Mouse (Mus musculus) neutrophil, adult 65 days (primary cell): ENCODE data around the gene AU021092. TPM values are rescaled to one million over a fixed set of nuclear protein-coding genes. Genes with fewer than 3 reads are reported as not detected.

Experiments used
- total RNA-seq: library from RNA; stranded (reverse); gene quantifications from 2 replicates; pipeline ENCODE4 v1.2.4, GENCODE M21; 2023

AU021092 gene
- total RNA-seq, result not detected in 2 replicates

GRCm38 (mm10) chr16:5222140-5222539, at the start of gene AU021092:
Gene AU021092 (minus strand): TSS chr16:5222299.

DNA sequence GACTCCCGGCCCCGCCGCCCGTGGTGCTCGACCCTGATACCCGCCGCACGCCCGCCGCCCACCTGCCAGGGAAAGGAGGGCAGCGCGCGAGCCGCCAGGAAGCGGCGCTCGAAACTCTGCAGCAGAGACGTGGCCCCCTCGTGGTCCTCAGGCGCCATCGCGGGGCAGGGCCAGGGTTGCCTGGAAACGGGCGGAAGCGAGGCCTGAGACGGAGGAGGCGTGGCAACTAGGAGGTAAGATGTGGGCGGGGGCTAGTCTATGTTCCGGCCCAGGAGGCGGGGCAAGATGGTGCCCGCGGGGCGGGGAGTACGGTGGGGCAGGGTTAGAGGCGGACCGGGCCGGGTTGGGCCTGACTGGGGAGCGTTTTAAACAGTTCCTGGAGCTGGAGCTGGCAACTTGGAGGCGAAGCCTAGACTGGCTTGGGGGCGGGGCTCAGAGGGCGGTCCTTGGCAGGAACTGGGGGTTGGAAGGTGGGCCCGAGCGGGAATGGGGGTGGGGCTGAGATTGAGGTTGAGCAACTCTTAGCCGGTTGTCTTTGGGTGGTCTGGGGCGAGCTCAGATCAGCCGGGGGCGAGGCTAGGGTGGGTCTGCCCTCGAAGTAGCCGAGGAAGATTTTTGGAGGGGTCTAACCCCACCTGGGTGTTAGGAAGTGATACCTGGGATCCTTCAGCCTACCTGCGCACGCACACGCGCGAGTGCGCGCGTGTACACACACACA, 33.8 kb upstream of the AU021092 start, which contains the start of gene Eef2kmt:
TSS of gene Eef2kmt (minus strand) at position 205 of the 718 bp plus-strand sequence.

DNA sequence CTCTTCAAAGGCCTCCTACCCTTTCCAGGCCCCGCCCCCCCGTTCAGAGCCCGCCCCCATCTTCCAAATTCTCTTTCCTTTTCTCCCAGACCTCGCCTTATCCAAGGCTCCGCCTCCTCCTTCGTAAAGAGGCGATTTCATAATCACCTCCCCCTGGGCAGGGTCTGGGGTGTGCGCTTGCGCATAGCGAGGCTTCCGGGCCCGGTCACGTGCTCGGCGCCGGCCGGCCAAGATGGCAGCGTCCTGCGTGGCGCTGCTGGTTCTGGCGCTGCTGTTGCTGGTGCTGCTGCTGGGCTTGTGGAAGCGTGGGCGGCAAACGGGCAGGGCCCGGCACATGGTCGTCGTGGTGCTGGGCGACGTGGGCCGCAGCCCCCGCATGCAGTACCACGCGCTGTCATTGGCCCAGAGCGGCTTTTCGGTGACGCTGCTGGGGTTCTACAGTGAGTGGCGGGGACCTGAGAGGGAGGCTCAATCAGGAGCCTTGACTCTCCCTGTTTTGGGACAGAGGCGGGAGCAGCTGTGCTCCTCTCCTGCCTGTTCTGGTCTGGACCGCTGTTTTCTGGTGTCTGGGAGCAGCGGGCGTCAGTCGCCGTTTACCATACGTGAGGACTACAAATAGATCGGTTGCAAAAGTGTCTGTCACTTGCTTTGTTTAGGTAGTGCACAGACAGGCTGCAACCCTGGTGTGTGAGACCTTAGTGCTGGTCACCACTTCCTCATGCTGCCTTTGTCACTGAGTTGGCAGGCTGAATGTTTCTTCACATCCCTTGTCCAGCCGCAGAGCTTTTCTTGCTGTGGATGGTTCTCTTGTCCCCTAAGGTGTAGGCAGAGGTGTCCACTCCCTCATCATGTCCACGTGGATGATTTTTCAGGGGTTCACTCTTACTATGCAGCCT, 11.6 kb upstream of the AU021092 start, which contains the start of gene Alg1:
TSS of gene Alg1 (plus strand) at position 204 of the 896 bp plus-strand sequence.

GRCm38 (mm10) chr16:5203668-5204433, 18.2 kb downstream of the AU021092 start, which contains the start of gene Nagpa:
Gene Nagpa (minus strand): TSS chr16:5204012.

Other genes with a start within 250 kb of the AU021092 start
- not detected in 2 replicates for gene Sept12, start 224.4 kb downstream of the AU021092 start, total RNA-seq
- not detected in 2 replicates for gene Smim22, start 215.0 kb downstream of the AU021092 start, total RNA-seq
- gene Rogdi, start 208.7 kb downstream of the AU021092 start, total RNA-seq, result 251 and 261 TPM in 2 replicates
- gene Glyr1, start 172.4 kb downstream of the AU021092 start, total RNA-seq, result 168 and 226 TPM in 2 replicates
- gene Ubn1, start 172.2 kb downstream of the AU021092 start, total RNA-seq, result 98.3 and 148 TPM in 2 replicates
- gene Ppl, start 89.9 kb downstream of the AU021092 start, total RNA-seq, result 0.16 and 0.29 TPM in 2 replicates
- not detected in 2 replicates for gene Sec14l5, start 75.2 kb downstream of the AU021092 start, total RNA-seq
- gene Nagpa, start 18.3 kb downstream of the AU021092 start, total RNA-seq, result 24.5 and 29.6 TPM in 2 replicates
- 11.8 and 15.2 TPM in 2 replicates for gene Alg1, start 11.3 kb upstream of the AU021092 start, total RNA-seq
- gene Eef2kmt, start 33.7 kb upstream of the AU021092 start, total RNA-seq, result 2.9 and 3.3 TPM in 2 replicates